In the genomic region with DNA sequence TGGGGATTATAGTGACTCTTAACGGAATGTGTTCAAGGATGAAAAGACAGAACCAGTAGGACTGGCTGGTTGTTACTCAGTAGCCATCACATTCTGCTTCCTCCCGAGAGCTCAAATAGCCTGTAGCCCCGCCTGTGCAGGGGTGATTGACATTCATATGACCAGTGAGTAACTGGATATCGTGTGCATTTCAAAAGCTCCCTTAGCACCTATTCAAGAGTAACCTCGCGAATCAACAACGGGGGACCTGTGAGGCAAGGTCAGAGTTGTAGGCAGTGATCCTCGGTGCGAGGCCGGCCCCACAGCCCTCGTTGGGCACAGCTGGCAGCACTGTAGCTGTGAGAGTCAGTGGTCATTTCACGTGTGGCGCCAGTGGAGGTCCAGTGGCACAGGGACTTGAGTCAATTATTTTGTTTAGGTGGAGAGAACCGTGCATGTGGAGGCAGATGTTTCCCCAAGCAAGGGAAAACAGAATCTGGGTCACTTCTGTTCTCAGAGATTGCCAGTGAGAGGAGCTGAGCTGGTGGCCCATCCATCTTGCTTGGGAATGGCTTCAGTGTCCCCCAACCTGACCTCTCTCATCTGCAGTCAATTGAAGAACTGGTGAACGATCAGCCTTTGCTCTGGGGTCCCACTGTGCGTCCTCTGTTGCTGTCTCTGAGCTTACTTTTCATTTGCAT, we compare ENCODE assay signal across 14 mouse cellular contexts. TPM values are rescaled to one million over a fixed set of nuclear protein-coding genes. Genes with fewer than 3 reads are reported as not detected.
DNase-seq lines count a peak whose midpoint lies in the region; ATAC-seq and TF ChIP-seq lines count a peak whose summit lies in the region.
"Had no signal": no experiment of that assay in that cellular context is flagged by ENCODE, and none has a peak within 500 bp of the region (broad histone marks: within the 10 kb centered on the region; RNA-seq: fewer than 3 reads in every experiment).

No protein-coding gene starts in this region.

- peak overlapping the region; percentile 27; the same call in 1 of the 2 replicates for H3K4me3 ChIP-seq in G1E (ENCODE audit: low read depth, low read length)
- H3K4me3 ChIP-seq in embryonic facial prominence, embryonic 11.5 days (ENCODE audit: low read depth, low read length) = no peak overlapping the region
- no peak overlapping the region for H3K4me3 ChIP-seq in small intestine, adult 2 months (ENCODE audit: low read depth, low read length)
- no peak overlapping the region for H3K4me3 ChIP-seq in midbrain, embryonic 11.5 days (ENCODE audit: low read depth, low read length)

- TF ChIP-seq POLR2A in small intestine, adult 2 months (IDR thresholded peaks at IDR 0.05; ENCODE audit: low read depth, low read length) = no peak

- WGBS in embryonic facial prominence, embryonic 11.5 days = 37% methylated on average over 16 of the region's 16 CpGs
- 61% methylated on average over 16 of the region's 16 CpGs for WGBS in small intestine, adult 2 months
- WGBS in midbrain, embryonic 11.5 days = 58% methylated on average over 16 of the region's 16 CpGs

- H3K27ac ChIP-seq in embryonic facial prominence, embryonic 11.5 days (replicated peaks; ENCODE audit: low read depth, low read length) = no peak overlapping the region
- peak overlapping the region; percentile 87 for H3K27ac ChIP-seq in small intestine, adult 2 months (ENCODE audit: insufficient read depth, low read depth, low read length)
- H3K27ac ChIP-seq in midbrain, embryonic 11.5 days (ENCODE audit: low read depth, low read length) = no peak overlapping the region
- H3K27ac ChIP-seq: hindbrain, embryonic 14.5 days had no signal

- DNase-seq in lung, postnatal 36 days = peak; percentile 41
- no peak for DNase-seq in lung, postnatal 14 days
- DNase-seq in G1E (ENCODE audit: low spot score) = peak; percentile 69
- peak; percentile 23 for DNase-seq in embryonic facial prominence, embryonic 11.5 days (ENCODE audit: low spot score)
- DNase-seq in ovary, postnatal 14 days (ENCODE audit: low spot score) = no peak
- DNase-seq in midbrain, embryonic 11.5 days (ENCODE audit: low spot score, missing footprints) = no peak
- no peak for DNase-seq in ovary, adult 18-20 months (ENCODE audit: low spot score)
- DNase-seq: gastrocnemius, postnatal 10 days had no signal

- no peak overlapping the region for H3K4me2 ChIP-seq in embryonic facial prominence, embryonic 11.5 days (ENCODE audit: low read depth, low read length)
- no peak overlapping the region for H3K4me2 ChIP-seq in midbrain, embryonic 11.5 days
- H3K4me2 ChIP-seq: hindbrain, embryonic 14.5 days had no signal

- TF ChIP-seq CTCF in G1E (IDR thresholded peaks at IDR 0.05; ENCODE audit: low read depth, low read length) = no peak
- TF ChIP-seq CTCF in small intestine, adult 2 months (IDR thresholded peaks at IDR 0.05; ENCODE audit: extremely low read depth, insufficient read length, insufficient replicate concordance, low read depth, low read length) = no peak

- no peak overlapping the region for H3K9ac ChIP-seq in embryonic facial prominence, embryonic 11.5 days (replicated peaks; ENCODE audit: low read length)
- no peak overlapping the region for H3K9ac ChIP-seq in midbrain, embryonic 11.5 days (ENCODE audit: low read length)
- H3K9ac ChIP-seq: hindbrain, embryonic 14.5 days had no signal

- H3K36me3 ChIP-seq in G1E (replicated peaks) = peaks cover 49% of the 10 kb centered on the region
- H3K36me3 ChIP-seq in embryonic facial prominence, embryonic 11.5 days (replicated peaks; ENCODE audit: control insufficient read depth, insufficient read depth, low read depth, low read length) = no peaks in the 10 kb centered on the region
- no peaks in the 10 kb centered on the region for H3K36me3 ChIP-seq in small intestine, adult 2 months (ENCODE audit: control insufficient read depth, insufficient read depth, low read length)
- H3K36me3 ChIP-seq in midbrain, embryonic 11.5 days (ENCODE audit: control insufficient read depth, insufficient read depth, low read length) = no peaks in the 10 kb centered on the region

- H3K4me1 ChIP-seq in G1E (ENCODE audit: insufficient read depth, low read depth, low read length) = peaks cover 62% of the 10 kb centered on the region
- H3K4me1 ChIP-seq in embryonic facial prominence, embryonic 11.5 days (ENCODE audit: control insufficient read depth, insufficient read depth, low read length) = no peaks in the 10 kb centered on the region
- peaks cover 21% of the 10 kb centered on the region for H3K4me1 ChIP-seq in small intestine, adult 2 months (ENCODE audit: control insufficient read depth, insufficient read depth, insufficient read length, low read length)
- H3K4me1 ChIP-seq in midbrain, embryonic 11.5 days (ENCODE audit: control insufficient read depth, insufficient read depth, low read length) = peaks cover 2% of the 10 kb centered on the region

- no peak for ATAC-seq in G1E (ENCODE audit: extremely low read depth, insufficient number of reproducible peaks, low FRiP score, poor library complexity, severe bottlenecking)
- ATAC-seq in embryonic facial prominence, embryonic 11.5 days (replicated peaks; ENCODE audit: insufficient number of reproducible peaks, low FRiP score, low TSS enrichment, low read depth) = no peak
- ATAC-seq in midbrain, embryonic 11.5 days (ENCODE audit: low FRiP score) = no peak

- peaks cover 5% of the 10 kb centered on the region for H3K9me3 ChIP-seq in G1E (replicated peaks)
- no peaks in the 10 kb centered on the region for H3K9me3 ChIP-seq in embryonic facial prominence, embryonic 11.5 days (replicated peaks; ENCODE audit: control insufficient read depth, low read length)
- H3K9me3 ChIP-seq in midbrain, embryonic 11.5 days (ENCODE audit: control insufficient read depth, low read length) = no peaks in the 10 kb centered on the region

- no peaks in the 10 kb centered on the region for H3K27me3 ChIP-seq in G1E (ENCODE audit: insufficient read depth, low read length)
- 0 out of 2 replicates have a peak, but pooled peaks cover 6% of the 10 kb centered on the region for H3K27me3 ChIP-seq in embryonic facial prominence, embryonic 11.5 days (ENCODE audit: control insufficient read depth, insufficient read depth, low read length)
- no peaks in the 10 kb centered on the region for H3K27me3 ChIP-seq in small intestine, adult 2 months (ENCODE audit: control insufficient read depth, insufficient read depth, low read length)
- no peaks in the 10 kb centered on the region for H3K27me3 ChIP-seq in midbrain, embryonic 11.5 days (ENCODE audit: control insufficient read depth, insufficient read depth, low read length)

RNA-seq across cellular contexts. Expression of a gene that starts 41.1 kb away (rescaled TPM):
- total RNA-seq in G1E (2014; fragmentation: Nextera tagmentation) = 1.8 and 2.2 TPM in 2 replicates
- 3.7 and 3.9 TPM in 2 replicates for total RNA-seq in G1E (2017)
- 0.03 and 0.04 TPM in 2 replicates for polyA plus RNA-seq in G1E (2012)
- 0.98 and 1.3 TPM in 2 replicates for polyA plus RNA-seq in embryonic facial prominence, embryonic 11.5 days (2014; fragmentation: Nextera tagmentation; extraction: Ambion mirVana)
- polyA plus RNA-seq in small intestine, adult 2 months (2012; rRNA removed) = 1.2 and 1.3 TPM in 2 replicates
- polyA plus RNA-seq in midbrain, embryonic 11.5 days (2014; fragmentation: Nextera tagmentation; extraction: Ambion mirVana) = 1.4 and 2.0 TPM in 2 replicates
- total RNA-seq: megakaryocyte-erythroid progenitor cell, adult 5-6 weeks had no signal

RNA-seq across cellular contexts. Expression of a gene that starts 50.8 kb away (rescaled TPM):
- total RNA-seq in G1E (2014; fragmentation: Nextera tagmentation) (not detected in 2 replicates), G1E (2017) (0.11 and 0.46 TPM in 2 replicates)
- polyA plus RNA-seq in G1E (2012) = not detected in 2 replicates
- not detected in 2 replicates for polyA plus RNA-seq in embryonic facial prominence, embryonic 11.5 days (2014; fragmentation: Nextera tagmentation; extraction: Ambion mirVana)
- not detected in 2 replicates for polyA plus RNA-seq in small intestine, adult 2 months (2012; rRNA removed)
- not detected in 2 replicates for polyA plus RNA-seq in midbrain, embryonic 11.5 days (2014; fragmentation: Nextera tagmentation; extraction: Ambion mirVana)
- total RNA-seq: adrenal gland, adult 18-20 months; common myeloid progenitor, adult 5-6 weeks; gastrocnemius, postnatal 10 days; layer of hippocampus, postnatal 14 days; megakaryocyte-erythroid progenitor cell, adult 5-6 weeks had no signal
- polyA plus RNA-seq: hindbrain, embryonic 14.5 days had no signal

Comparison
In these comparisons a context has a peak if more than half of its experiments do, and no peak if none do; other contexts are left out.
1. DNase-seq: peak in lung, postnatal 36 days (single experiment), G1E (single experiment) and embryonic facial prominence, embryonic 11.5 days (single experiment); none in lung, postnatal 14 days (single experiment), ovary, postnatal 14 days (single experiment), midbrain, embryonic 11.5 days (single experiment) and ovary, adult 18-20 months (single experiment).